In the genomic region with DNA sequence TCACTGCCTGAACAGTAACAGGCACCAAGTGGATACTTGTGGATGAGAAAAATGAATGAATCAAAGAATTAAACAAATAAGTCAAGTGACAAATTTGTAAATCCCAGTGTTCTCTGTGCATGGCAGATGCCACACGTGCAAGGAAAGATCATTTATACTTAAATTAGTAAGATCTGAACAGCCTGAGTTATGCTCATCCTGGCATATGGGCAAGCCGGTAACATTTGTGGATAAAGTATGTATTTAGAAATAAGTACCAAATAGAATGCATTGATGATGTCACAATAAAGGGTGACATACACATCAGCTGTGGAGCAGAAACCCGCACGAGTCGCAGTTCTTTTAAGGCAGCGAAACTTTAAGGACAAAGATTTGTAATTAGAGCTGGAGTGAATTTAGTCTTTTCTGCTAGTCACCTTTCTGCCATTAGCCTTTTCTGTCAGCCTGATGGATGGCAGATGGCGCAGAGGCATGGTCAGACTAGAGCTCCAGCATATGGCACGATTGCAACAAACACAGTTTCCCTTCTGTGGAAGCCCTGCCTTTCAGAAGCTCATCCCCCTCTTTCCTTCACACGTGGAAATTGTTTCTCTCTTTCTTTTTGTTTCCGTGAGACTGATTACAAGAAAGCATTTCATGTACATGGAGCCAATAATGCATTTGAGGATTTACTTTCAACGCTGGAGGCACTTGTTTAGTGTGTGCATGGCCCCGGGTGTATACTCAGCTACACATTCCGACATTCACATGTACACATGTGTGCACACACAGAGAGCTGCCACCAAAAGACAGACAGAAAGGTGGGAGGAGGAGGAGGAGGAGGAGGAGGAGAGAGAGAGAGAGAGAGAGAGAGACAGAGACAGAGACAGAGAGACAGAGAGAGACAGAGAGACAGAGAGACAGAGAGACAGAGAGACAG, we compare ENCODE assay signal across 13 mouse cellular contexts.
DNase-seq lines count a peak whose midpoint lies in the region; ATAC-seq and TF ChIP-seq lines count a peak whose summit lies in the region.
"Had no signal": no experiment of that assay in that cellular context is flagged by ENCODE, and none has a peak within 500 bp of the region (broad histone marks: within the 10 kb centered on the region; RNA-seq: fewer than 3 reads in every experiment).

No protein-coding gene starts in this region.

- H3K4me1 ChIP-seq in kidney, postnatal 0 days (replicated peaks; ENCODE audit: insufficient read depth, low read length) = no peaks in the 10 kb centered on the region
- H3K4me1 ChIP-seq: heart, embryonic 13.5 days; intestine, embryonic 15.5 days; limb, embryonic 15.5 days; megakaryocyte, embryonic 14.5 days had no signal

- no peak overlapping the region for H3K4me3 ChIP-seq in kidney, postnatal 0 days (replicated peaks; ENCODE audit: low read depth, low read length)
- no peak overlapping the region for H3K4me3 ChIP-seq in layer of hippocampus, adult 2 months
- H3K4me3 ChIP-seq: heart, embryonic 13.5 days; intestine, embryonic 15.5 days; limb, embryonic 15.5 days; megakaryocyte, embryonic 14.5 days had no signal

- H3K9me3 ChIP-seq in kidney, postnatal 0 days (replicated peaks; ENCODE audit: low read length) = no peaks in the 10 kb centered on the region
- H3K9me3 ChIP-seq: heart, embryonic 13.5 days; intestine, embryonic 15.5 days; limb, embryonic 15.5 days; megakaryocyte, embryonic 14.5 days had no signal

- no peak overlapping the region for H3K4me2 ChIP-seq in kidney, postnatal 0 days (ENCODE audit: low read length)
- H3K4me2 ChIP-seq: heart, embryonic 13.5 days; intestine, embryonic 15.5 days; limb, embryonic 15.5 days had no signal

- no peaks in the 10 kb centered on the region for H3K36me3 ChIP-seq in kidney, postnatal 0 days (ENCODE audit: insufficient read depth, low read length)
- H3K36me3 ChIP-seq: heart, embryonic 13.5 days; intestine, embryonic 15.5 days; limb, embryonic 15.5 days had no signal

- H3K27me3 ChIP-seq in kidney, postnatal 0 days (ENCODE audit: insufficient read depth, low read length) = no peaks in the 10 kb centered on the region
- H3K27me3 ChIP-seq: heart, embryonic 13.5 days; intestine, embryonic 15.5 days; limb, embryonic 15.5 days; megakaryocyte, embryonic 14.5 days had no signal

- no peak for TF ChIP-seq CTCF in kidney, postnatal 0 days (IDR thresholded peaks at IDR 0.05; ENCODE audit: low read depth)
- no peak for TF ChIP-seq CTCF in layer of hippocampus, adult 2 months (conservative IDR thresholded peaks at IDR 0.05)

- 49% methylated on average over 13 of the region's 13 CpGs for WGBS in kidney, postnatal 0 days

- ATAC-seq in kidney, postnatal 0 days (replicated peaks; ENCODE audit: low FRiP score, low read depth) = no peak
- ATAC-seq: intestine, embryonic 15.5 days had no signal

- no peak overlapping the region for H3K9ac ChIP-seq in kidney, postnatal 0 days (ENCODE audit: low read depth, low read length)
- H3K9ac ChIP-seq: heart, embryonic 13.5 days; intestine, embryonic 15.5 days; limb, embryonic 15.5 days had no signal

- DNase-seq in kidney, postnatal 0 days (ENCODE audit: low spot score) = peak; percentile 50
- DNase-seq in kidney, adult 9 months = no peak
- DNase-seq in brain, adult 2 months (ENCODE audit: low read depth, low spot score) = peak; percentile 33
- peak; percentile 24 for DNase-seq in embryo, embryonic 11 days
- peak; percentile 16 to 48 for DNase-seq in layer of hippocampus, adult 2 months (ENCODE audit: low spot score in 2 of 2)
- DNase-seq in spleen, postnatal 10 days (ENCODE audit: low spot score in 2 of 2) = no peak
- DNase-seq in ovary, postnatal 14 days (ENCODE audit: low spot score) = no peak
- DNase-seq in urinary bladder, postnatal 14 days (ENCODE audit: low spot score) = no peak
- DNase-seq: thymus, adult 2 months had no signal

- no peak overlapping the region for H3K27ac ChIP-seq in kidney, postnatal 0 days
- H3K27ac ChIP-seq in layer of hippocampus, adult 2 months = no peak overlapping the region
- H3K27ac ChIP-seq: heart, embryonic 13.5 days; intestine, embryonic 15.5 days; limb, embryonic 15.5 days had no signal

Comparison
In these comparisons a context has a peak if more than half of its experiments do, and no peak if none do; other contexts are left out.
1. DNase-seq: peak in kidney, postnatal 0 days (single experiment), brain, adult 2 months (single experiment), embryo, embryonic 11 days (single experiment) and layer of hippocampus, adult 2 months (2 of 2); none in kidney, adult 9 months (single experiment), spleen, postnatal 10 days (0 of 2), ovary, postnatal 14 days (single experiment) and urinary bladder, postnatal 14 days (single experiment).